Mouse (Mus musculus): ENCODE measurements around the gene Ptpn3. TPM values are rescaled to one million over a fixed set of nuclear protein-coding genes. Genes with fewer than 3 reads are reported as not detected.

Gene Ptpn3
- 0.13 TPM in 1 of 4 replicates, not detected in the others for total RNA-seq (2023)

GRCm38 (mm10) chr4:57301410-57302313 is at the start of gene Ptpn3:
Gene Ptpn3, minus strand, starts transcription at chr4:57301837.

GRCm38 (mm10) chr4:57143026-57143937 is 158.4 kb downstream of the Ptpn3 start, which contains the start of gene Epb41l4b:
Gene Epb41l4b, minus strand, starts transcription at chr4:57143437.

Other genes starting within 250 kb of the Ptpn3 start
- 0.33 to 1.6 TPM (median 0.52 TPM) in 3 of 4 replicates, not detected in the other for gene Epb41l4b, start 158.4 kb downstream of the Ptpn3 start, total RNA-seq (2023)
- gene Palm2, start 132.4 kb upstream of the Ptpn3 start, total RNA-seq (2023): not detected in 4 replicates